Mouse (Mus musculus): ENCODE data around the gene Cse1l.

Gene Cse1l

DNA sequence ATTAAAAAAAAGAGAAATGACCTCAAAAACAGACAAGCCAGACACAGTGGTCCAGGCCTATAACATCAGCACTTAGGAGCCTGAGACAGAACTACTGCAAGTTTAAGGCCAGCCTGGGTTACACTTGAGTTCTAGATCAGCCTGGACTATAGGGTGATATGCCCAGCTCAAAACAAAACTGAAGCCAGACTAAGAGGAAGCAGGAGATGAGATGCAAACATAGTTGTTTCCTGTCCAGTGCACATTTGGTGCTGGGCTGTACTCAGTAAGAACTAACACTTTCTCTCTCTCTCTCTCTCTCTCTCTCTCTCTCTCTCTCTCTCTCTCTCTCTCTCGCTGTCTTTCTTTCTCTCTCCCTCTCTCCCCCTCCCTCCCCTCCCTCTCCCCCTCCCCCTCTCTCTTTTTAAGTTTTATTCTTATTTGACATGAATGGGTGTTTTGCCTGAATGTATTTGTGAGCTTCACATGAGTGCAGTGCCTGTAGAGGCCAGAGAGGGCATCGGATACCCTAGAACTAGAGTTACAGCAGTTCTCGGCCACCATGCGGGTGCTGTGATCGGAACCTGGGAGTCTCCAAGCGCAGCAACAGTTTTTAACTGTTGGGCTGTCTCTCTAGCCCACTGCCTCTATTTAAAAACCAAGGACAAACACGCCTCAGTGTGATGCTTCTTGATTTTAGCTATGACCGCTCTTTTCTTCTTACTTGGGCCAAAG is 4.9 kb upstream of the Cse1l start:
- no peak for DNase-seq (ENCODE audit: low spot score)

- DNase-seq (ENCODE audit: low spot score): no peak
Observed at GRCm38 (mm10) chr2:166903719-166904282, 2.0 kb upstream of the Cse1l start.

GRCm38 (mm10) chr2:166906523-166907182 is 813 bp downstream of the Cse1l start:
- DNase-seq (ENCODE audit: low spot score): no peak

GRCm38 (mm10) chr2:166909729-166910128 is 3.9 kb downstream of the Cse1l start:
- no peak for DNase-seq (ENCODE audit: low spot score)

DNA sequence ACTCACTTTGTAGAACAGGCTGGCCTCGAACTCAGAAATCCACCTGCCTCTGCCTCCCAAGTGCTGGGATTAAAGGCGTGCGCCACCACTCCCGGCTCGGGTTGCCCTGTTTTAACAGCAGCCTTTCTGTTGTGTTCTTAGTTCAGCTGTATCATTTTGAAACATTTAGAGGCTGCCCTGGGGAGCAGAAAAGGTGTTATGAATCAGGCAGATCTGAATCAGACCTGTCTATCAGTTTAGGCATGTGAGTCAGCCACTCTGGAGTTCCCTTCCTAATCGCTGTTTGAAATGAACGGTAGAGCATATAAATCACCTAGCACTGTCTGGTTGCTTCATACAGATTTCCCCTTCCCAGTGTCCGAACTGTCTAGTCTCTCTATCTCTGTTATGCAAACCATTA is 4.7 kb downstream of the Cse1l start:
- no peak for DNase-seq (ENCODE audit: low spot score)

- DNase-seq (ENCODE audit: low spot score): no peak
Observed at GRCm38 (mm10) chr2:166923971-166924370, 18.1 kb downstream of the Cse1l start.

GRCm38 (mm10) chr2:166933943-166934342 is 28.1 kb downstream of the Cse1l start:
- DNase-seq (ENCODE audit: low spot score): no peak

DNA sequence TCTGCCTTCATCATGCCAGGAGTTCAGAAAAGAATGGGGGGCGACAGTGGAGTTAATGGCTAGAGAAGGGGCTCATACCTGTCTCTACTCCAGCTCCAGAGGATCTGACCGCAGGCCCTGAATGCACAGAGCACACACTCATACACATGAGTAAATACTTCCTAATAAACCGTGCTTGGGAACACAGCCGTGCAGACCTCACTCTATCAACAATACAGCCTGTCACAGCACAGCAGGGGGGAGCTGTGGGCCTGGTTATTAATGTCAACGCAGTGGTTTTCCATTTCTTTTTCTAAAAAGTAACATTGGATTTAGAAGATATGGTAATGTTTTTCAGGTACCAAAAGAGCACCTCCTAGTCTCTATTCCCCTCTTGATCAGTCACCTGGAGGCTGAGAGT is 28.6 kb downstream of the Cse1l start:
- no peak for DNase-seq (ENCODE audit: low spot score)

GRCm38 (mm10) chr2:166935582-166935981 is 29.7 kb downstream of the Cse1l start:
- no peak for DNase-seq (ENCODE audit: low spot score)

DNA sequence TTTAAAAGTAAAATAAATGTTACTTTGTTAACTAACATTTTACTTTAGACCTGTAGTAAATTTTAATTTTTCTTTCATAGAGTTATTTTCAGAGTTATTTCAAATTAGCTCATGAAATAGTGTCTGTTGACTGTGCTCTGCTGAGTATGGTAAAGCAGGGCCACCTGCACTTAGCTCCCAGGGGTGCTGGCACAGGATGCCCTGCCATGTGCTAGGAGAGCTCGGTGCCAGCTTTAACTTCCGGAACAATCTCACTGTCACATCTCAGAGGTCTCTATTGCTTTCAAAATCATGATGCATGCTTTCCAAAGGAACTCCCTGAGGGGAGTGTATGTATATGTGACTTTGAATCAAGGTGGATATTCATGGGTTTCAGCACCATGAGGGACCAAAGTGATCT is 30.3 kb downstream of the Cse1l start:
- no peak for DNase-seq (ENCODE audit: low spot score)

GRCm38 (mm10) chr2:166943146-166943545 is 37.3 kb downstream of the Cse1l start:
- DNase-seq (ENCODE audit: low spot score): no peak

DNA sequence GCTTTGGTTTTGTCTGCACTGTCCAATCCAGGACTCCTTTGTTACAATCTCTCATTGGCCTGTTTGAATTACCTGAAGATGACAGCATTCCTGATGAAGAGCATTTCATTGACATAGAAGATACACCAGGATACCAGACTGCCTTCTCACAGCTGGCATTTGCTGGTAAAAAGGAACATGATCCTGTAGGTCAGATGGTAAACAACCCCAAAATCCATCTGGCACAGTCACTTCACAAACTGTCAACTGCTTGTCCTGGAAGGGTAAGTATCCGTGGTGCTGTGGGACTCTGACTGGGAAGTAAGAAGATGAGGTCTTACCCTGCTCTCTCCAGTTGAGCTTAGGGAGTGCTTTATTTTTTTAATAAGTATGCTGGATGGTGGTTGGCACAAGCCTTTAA is 38.5 kb downstream of the Cse1l start:
- DNase-seq (ENCODE audit: low spot score): no peak

GRCm38 (mm10) chr2:166945456-166945855 is 39.6 kb downstream of the Cse1l start:
- no peak for DNase-seq (ENCODE audit: low spot score)

- no peak for DNase-seq (ENCODE audit: low spot score)
Observed at GRCm38 (mm10) chr2:166948246-166948645, 42.4 kb downstream of the Cse1l start.

- DNase-seq (ENCODE audit: low spot score): no peak
Observed at GRCm38 (mm10) chr2:166948936-166949335, 43.1 kb downstream of the Cse1l start.

- no peak for DNase-seq (ENCODE audit: low spot score)
Observed at GRCm38 (mm10) chr2:166950853-166951648, 45.2 kb downstream of the Cse1l start.

GRCm38 (mm10) chr2:166952151-166952550 is 46.3 kb downstream of the Cse1l start:
- DNase-seq (ENCODE audit: low spot score): no peak

- DNase-seq (ENCODE audit: low spot score): no peak
Observed at GRCm38 (mm10) chr2:166956805-166957204, 51.0 kb downstream of the Cse1l start.

DNA sequence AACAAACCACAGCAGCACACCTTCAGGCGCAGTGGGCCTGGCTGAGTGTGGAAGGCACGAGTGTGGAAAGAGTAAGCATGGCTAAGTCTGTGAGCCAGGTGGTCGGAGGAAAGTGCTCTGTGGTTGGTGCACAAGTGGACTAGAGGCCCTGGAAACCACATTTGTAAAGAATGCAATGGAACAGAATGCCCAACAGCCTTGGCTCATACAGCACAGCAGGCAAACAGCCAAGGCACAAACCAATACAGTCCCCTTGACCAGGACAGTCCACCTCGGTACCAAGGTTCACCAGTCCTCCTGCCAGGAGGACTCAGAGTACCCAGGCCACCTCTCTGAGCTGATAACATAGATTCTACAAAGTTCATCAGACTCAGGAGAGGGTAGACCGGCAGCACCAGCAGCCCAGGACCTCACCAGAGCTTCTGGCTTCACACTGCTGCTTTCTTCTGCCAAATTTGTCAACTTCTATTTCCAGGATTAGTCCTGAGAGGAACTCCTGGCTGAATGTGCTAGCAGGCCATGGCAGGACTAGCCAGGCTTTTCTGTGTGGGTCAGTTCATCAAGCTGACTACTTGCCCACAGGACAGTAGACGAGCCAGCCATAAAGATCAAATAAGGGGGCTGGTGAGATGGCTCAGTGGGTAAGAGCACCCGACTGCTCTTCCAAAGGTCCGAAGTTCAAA is 54.9 kb downstream of the Cse1l start:
- no peak for DNase-seq (ENCODE audit: low spot score)

GRCm38 (mm10) chr2:166963257-166963656 is 57.4 kb downstream of the Cse1l start:
- no peak for DNase-seq (ENCODE audit: low spot score)

- no peak for DNase-seq (ENCODE audit: low spot score)
Observed at GRCm38 (mm10) chr2:166964773-166965172, 58.9 kb downstream of the Cse1l start.

GRCm38 (mm10) chr2:166973153-166973552 is 67.3 kb downstream of the Cse1l start:
- no peak for DNase-seq (ENCODE audit: low spot score)

All from ovary, postnatal 10 days (tissue).